Mouse (Mus musculus) stomach, embryonic 15.5 days (tissue): ENCODE data around the gene Kif5c. TPM values are rescaled to one million over a fixed set of nuclear protein-coding genes. Genes with fewer than 3 reads are reported as not detected.

ENCODE experiments used
- ATAC-seq: fragments of 200-750 bp; cut with Nextera tagmentation; 2 replicates; pipeline ENCODE4 v1.8.0; 2017; ENCODE audit warnings: low read depth, moderate number of reproducible peaks, moderate TSS enrichment; ENCODE audit not compliant: insufficient read depth, low FRiP score
- H3K27ac ChIP-seq: fragments of 300-500 bp; sonication (generic); 2 replicates; pipeline ENCODE4 v1.5.1; 2015; ENCODE audit warnings: mild to moderate bottlenecking, inconsistent platforms
- H3K27me3 ChIP-seq: fragments of 300-500 bp; sonication (generic); replicated peaks from 2 replicates; pipeline ENCODE4 v1.6.1; 2015; ENCODE audit warnings: inconsistent platforms
- H3K36me3 ChIP-seq: fragments of 300-500 bp; sonication (generic); 2 replicates; pipeline ENCODE4 v1.6.1; 2015; ENCODE audit warnings: inconsistent platforms
- H3K4me1 ChIP-seq: fragments of 300-500 bp; sonication (generic); 2 replicates; pipeline ENCODE4 v1.6.1; 2015; ENCODE audit warnings: inconsistent platforms
- H3K4me2 ChIP-seq: fragments of 300-500 bp; sonication (generic); 2 replicates; pipeline ENCODE4 v1.6.1; 2015; ENCODE audit warnings: mild to moderate bottlenecking, inconsistent platforms
- H3K4me3 ChIP-seq: fragments of 300-500 bp; sonication (generic); replicated peaks from 2 replicates; pipeline ENCODE4 v1.5.1; 2015; ENCODE audit warnings: inconsistent platforms
- H3K9ac ChIP-seq: fragments of 300-500 bp; sonication (generic); 2 replicates; pipeline ENCODE4 v1.6.1; 2015; ENCODE audit warnings: inconsistent platforms
- H3K9me3 ChIP-seq: fragments of 300-500 bp; sonication (generic); 2 replicates; pipeline ENCODE4 v1.6.1; 2016; ENCODE audit warnings: inconsistent platforms
- WGBS: fragments of 180-500 bp; shearing (Covaris S2); methylation state at CpG from one replicate; pipeline ENCODE4 v1.1.7; 2015; 5-methylcytosine and 5-hydroxymethylcytosine counted together
- polyA plus RNA-seq: library from polyadenylated mRNA; unstranded; fragments of >200 nt; fragmentation: Nextera tagmentation; extraction: Ambion mirVana; gene quantifications from 2 replicates; pipeline ENCODE4 v1.2.1, GENCODE M21; 2015

Gene Kif5c
- polyA plus RNA-seq, 1 experiment from 2014 or later: 7.1 TPM

GRCm38 (mm10) chr2:49813151-49813550 is 194.1 kb downstream of the Kif5c start:
- Histone ChIP-seq H3K27ac (peak overlapping the region; percentile 71; the same call in 1 of the 2 replicates), H3K4me3 (no peak overlapping the region), H3K27me3 (no peaks in the 10 kb centered on the region), H3K4me1 (peaks cover 14% of the 10 kb centered on the region), H3K9me3 (no peaks in the 10 kb centered on the region), H3K36me3 (no peaks in the 10 kb centered on the region), H3K9ac (no peak overlapping the region), H3K4me2 (no peak overlapping the region)
- WGBS: 51% methylated on average over 4 of the region's 4 CpGs
- ATAC-seq: no peak

- WGBS: 49% methylated on average over 6 of the region's 6 CpGs
- no peaks in the 10 kb centered on the region for H3K36me3 ChIP-seq
Observed at GRCm38 (mm10) chr2:49814011-49814410, 194.9 kb downstream of the Kif5c start.

DNA sequence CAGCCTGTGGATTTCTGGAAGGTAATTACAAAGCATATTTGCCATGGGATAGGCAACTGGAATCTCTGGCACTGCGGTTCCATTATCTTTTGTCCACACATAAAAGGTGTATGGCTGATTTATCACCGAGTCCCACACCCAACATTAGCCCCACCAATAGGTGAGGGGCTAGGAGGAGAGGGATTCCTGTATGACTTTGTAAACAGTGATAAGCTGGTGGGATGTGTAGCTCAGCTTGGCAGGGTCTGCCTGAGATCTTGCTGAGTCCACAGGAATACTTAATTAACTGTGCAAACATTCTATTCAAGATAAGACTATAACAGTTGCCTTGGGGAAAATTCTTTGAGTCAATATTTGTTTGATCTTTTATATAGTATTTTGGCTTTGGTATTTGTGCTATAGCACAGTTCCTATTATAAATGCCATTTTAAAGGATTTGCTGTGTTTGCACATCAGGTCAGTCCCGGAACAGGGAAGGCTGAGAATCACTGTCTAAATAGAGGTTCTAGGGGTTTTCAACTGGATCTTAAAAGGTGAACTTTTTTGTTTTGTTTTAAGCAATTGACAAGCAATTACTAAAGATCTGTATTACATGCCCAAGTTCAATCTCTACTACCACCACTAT is 196.7 kb downstream of the Kif5c start:
- WGBS: 43% methylated on average over 3 of the region's 3 CpGs
- H3K4me2 ChIP-seq: no peak overlapping the region
- H3K4me3 ChIP-seq: no peak overlapping the region
- H3K27me3 ChIP-seq: no peaks in the 10 kb centered on the region
- H3K4me1 ChIP-seq: peaks cover 14% of the 10 kb centered on the region
- no peaks in the 10 kb centered on the region for H3K9me3 ChIP-seq
- peak overlapping the region; percentile 75; the same call in 1 of the 2 replicates for H3K27ac ChIP-seq
- no peaks in the 10 kb centered on the region for H3K36me3 ChIP-seq
- H3K9ac ChIP-seq: no peak overlapping the region
- ATAC-seq: peak; percentile 92

More at GRCm38 (mm10) chr2:49814011-49814410, 194.9 kb downstream of the Kif5c start:
- Histone ChIP-seq H3K27me3 (no peaks in the 10 kb centered on the region), H3K9ac (no peak overlapping the region), H3K4me3 (no peak overlapping the region), H3K4me1 (peaks cover 14% of the 10 kb centered on the region), H3K27ac (peak overlapping the region; percentile 71), H3K9me3 (no peaks in the 10 kb centered on the region), H3K4me2 (no peak overlapping the region)
- peak; percentile 73 for ATAC-seq

DNA sequence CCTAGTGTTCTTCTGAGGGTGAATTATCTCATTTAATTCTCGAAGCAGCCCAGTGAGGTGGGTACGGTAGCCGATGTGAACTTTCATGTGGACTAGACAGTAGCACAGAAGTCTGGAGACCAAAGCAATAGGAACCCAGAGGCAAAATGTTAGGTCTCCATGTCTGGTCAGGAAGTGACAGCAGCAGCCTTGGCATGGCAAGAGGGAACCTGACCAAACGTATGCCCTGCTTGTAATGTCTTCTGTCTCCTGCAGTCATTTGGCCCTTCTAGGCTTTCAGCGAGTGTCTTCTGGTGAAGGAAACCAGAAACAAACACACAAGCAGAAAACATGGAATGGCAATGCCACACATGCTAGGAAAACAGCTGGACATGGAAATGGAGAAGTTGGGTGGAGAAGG is 197.5 kb downstream of the Kif5c start:
- no peak for ATAC-seq
- WGBS: 80% methylated on average over 5 of the region's 5 CpGs
- Histone ChIP-seq H3K4me3 (no peak overlapping the region), H3K9ac (no peak overlapping the region), H3K4me2 (no peak overlapping the region), H3K36me3 (no peaks in the 10 kb centered on the region), H3K9me3 (no peaks in the 10 kb centered on the region), H3K27me3 (no peaks in the 10 kb centered on the region), H3K27ac (peak overlapping the region; percentile 46), H3K4me1 (peaks cover 14% of the 10 kb centered on the region)

GRCm38 (mm10) chr2:49817151-49817550 is 198.1 kb downstream of the Kif5c start:
- Histone ChIP-seq H3K4me2 (no peak overlapping the region), H3K9ac (no peak overlapping the region), H3K9me3 (no peaks in the 10 kb centered on the region), H3K27ac (peak overlapping the region; percentile 48; the same call in 1 of the 2 replicates), H3K4me1 (peaks cover 11% of the 10 kb centered on the region), H3K36me3 (no peaks in the 10 kb centered on the region), H3K4me3 (no peak overlapping the region), H3K27me3 (no peaks in the 10 kb centered on the region)
- WGBS: 87% methylated on average over 3 of the region's 3 CpGs
- no peak for ATAC-seq

- Histone ChIP-seq H3K4me3 (no peak overlapping the region), H3K9me3 (no peaks in the 10 kb centered on the region), H3K9ac (no peak overlapping the region), H3K4me2 (no peak overlapping the region), H3K27me3 (no peaks in the 10 kb centered on the region), H3K36me3 (no peaks in the 10 kb centered on the region), H3K4me1 (peaks cover 9% of the 10 kb centered on the region), H3K27ac (no peak overlapping the region)
- WGBS: 56% methylated on average over 5 of the region's 5 CpGs
- ATAC-seq: no peak
Observed at GRCm38 (mm10) chr2:49818126-49818525, 199.0 kb downstream of the Kif5c start.

GRCm38 (mm10) chr2:49822312-49822711 is 203.2 kb downstream of the Kif5c start:
- Histone ChIP-seq H3K27ac (no peak overlapping the region), H3K4me1 (peaks cover 3% of the 10 kb centered on the region), H3K4me2 (no peak overlapping the region), H3K9ac (no peak overlapping the region), H3K4me3 (no peak overlapping the region), H3K9me3 (no peaks in the 10 kb centered on the region), H3K27me3 (no peaks in the 10 kb centered on the region), H3K36me3 (no peaks in the 10 kb centered on the region)
- ATAC-seq: no peak
- WGBS: 50% methylated on average over 1 of the region's 1 CpGs

Other genes starting within 250 kb of the Kif5c start
- gene Epc2, start 167.8 kb upstream of the Kif5c start, polyA plus RNA-seq: 5.3 and 6.3 TPM in 2 replicates
- gene Lypd6b, start 168.4 kb downstream of the Kif5c start, polyA plus RNA-seq: 18.0 and 18.1 TPM in 2 replicates